Mouse (Mus musculus) lung, postnatal 0 days (tissue): ENCODE data around the gene Best2. TPM values are rescaled to one million over a fixed set of nuclear protein-coding genes. Genes with fewer than 3 reads are reported as not detected.

Experiments used
- ATAC-seq: fragments of 200-750 bp; cut with Nextera tagmentation; 2 replicates; pipeline ENCODE4 v1.8.0; 2017; ENCODE audit warnings: moderate library complexity
- DNase-seq: peaks from one replicate; pipeline ENCODE4 v3.0.0-alpha.2; 2016; ENCODE audit warnings: low spot score
- H3K27ac ChIP-seq: fragments of 300-500 bp; sonication (generic); 2 replicates; pipeline ENCODE4 v1.5.1; 2014; ENCODE audit warnings: antibody characterized with exemption, mild to moderate bottlenecking, low read length, mixed read lengths
- H3K27me3 ChIP-seq: fragments of 300-500 bp; sonication (generic); replicated peaks from 2 replicates; pipeline ENCODE4 v1.6.1; 2014; ENCODE audit warnings: low read length, mixed read lengths; ENCODE audit not compliant: insufficient read depth
- H3K36me3 ChIP-seq: fragments of 300-500 bp; sonication (generic); 2 replicates; pipeline ENCODE4 v1.6.1; 2014; ENCODE audit warnings: low read length, mixed read lengths; ENCODE audit not compliant: insufficient read depth
- H3K4me1 ChIP-seq: fragments of 300-500 bp; sonication (generic); 2 replicates; pipeline ENCODE4 v1.6.1; 2014; ENCODE audit warnings: antibody characterized with exemption, low read depth, low read length, mixed read lengths; ENCODE audit not compliant: insufficient read depth
- H3K4me2 ChIP-seq: fragments of 300-500 bp; sonication (generic); replicated peaks from 2 replicates; pipeline ENCODE4 v1.6.1; 2014; ENCODE audit warnings: low read depth, mild to moderate bottlenecking, low read length, moderate library complexity, mixed read lengths
- H3K4me3 ChIP-seq: fragments of 300-500 bp; sonication (generic); 2 replicates; pipeline ENCODE4 v1.5.1; 2014; ENCODE audit warnings: low read depth, low read length
- H3K9ac ChIP-seq: fragments of 300-500 bp; sonication (generic); replicated peaks from 2 replicates; pipeline ENCODE4 v1.6.1; 2014; ENCODE audit warnings: low read depth, mild to moderate bottlenecking
- H3K9me3 ChIP-seq: fragments of 300-500 bp; sonication (generic); 2 replicates; pipeline ENCODE4 v1.6.1; 2016; ENCODE audit warnings: low read length, mixed read lengths
- CTCF ChIP-seq: IDR thresholded peaks from 2 replicates; pipeline ENCODE4 v1.5.1; 2016; ENCODE audit warnings: antibody characterized with exemption, mild to moderate bottlenecking
- EP300 ChIP-seq: IDR thresholded peaks from 2 replicates; pipeline ENCODE4 v1.6.1; 2016; ENCODE audit warnings: antibody characterized with exemption, mild to moderate bottlenecking, control low read depth
- WGBS: fragments of 180-500 bp; shearing (Covaris S2); extraction: QIAGEN DNeasy Blood & Tissue Kit; methylation state at CpG from one replicate; pipeline ENCODE4 v1.1.7; 2014; 5-methylcytosine and 5-hydroxymethylcytosine counted together
- microRNA-seq: library from miRNA; unstranded; fragments of <30 nt; microRNA quantifications from one replicate; pipeline ENCODE4, GENCODE M21; 2016
- polyA plus RNA-seq: library from polyadenylated mRNA; unstranded; fragments of >200 nt; fragmentation: Nextera tagmentation; extraction: Ambion mirVana; gene quantifications from 2 replicates; pipeline ENCODE4 v1.2.1, GENCODE M21; 2015

Gene Best2
- polyA plus RNA-seq, 1 experiment from 2014 or later, result not detected

- 86% methylated on average over 13 of the region's 13 CpGs for WGBS
- Histone ChIP-seq H3K4me1 (peaks cover 24% of the 10 kb centered on the region; the same call in 1 of the 2 replicates), H3K27me3 (no peaks in the 10 kb centered on the region), H3K36me3 (peaks cover 3% of the 10 kb centered on the region; the same call in 1 of the 2 replicates), H3K9ac (no peak overlapping the region), H3K4me3 (no peak overlapping the region), H3K9me3 (no peaks in the 10 kb centered on the region), H3K27ac (0 out of 2 replicates have a peak overlapping the region, but pooled peaks have one; percentile 87), H3K4me2 (no peak overlapping the region)
- no peak for ATAC-seq
- DNase-seq, result no peak
- no peak for TF ChIP-seq CTCF
- no peak for TF ChIP-seq EP300
Measured at GRCm38 (mm10) chr8:84967532-84968304, 46.6 kb downstream of the Best2 start.

- DNase-seq, result peak; percentile 38
- TF ChIP-seq CTCF (no peak), EP300 (peak; percentile 53)
- Histone ChIP-seq H3K36me3 (0 out of 2 replicates have a peak, but pooled peaks cover under 1% of the 10 kb centered on the region), H3K27ac (peak overlapping the region; percentile 57; the same call in 1 of the 2 replicates), H3K9me3 (no peaks in the 10 kb centered on the region), H3K4me3 (no peak overlapping the region), H3K9ac (no peak overlapping the region), H3K4me1 (peaks cover 24% of the 10 kb centered on the region; the same call in 1 of the 2 replicates), H3K4me2 (0 out of 2 replicates have a peak overlapping the region, but pooled peaks have one; percentile 17), H3K27me3 (no peaks in the 10 kb centered on the region)
- ATAC-seq, result peak; percentile 34
- 27% methylated on average over 3 of the region's 3 CpGs for WGBS
Measured at GRCm38 (mm10) chr8:84966603-84967002, 47.7 kb downstream of the Best2 start.

- Histone ChIP-seq H3K36me3 (no peaks in the 10 kb centered on the region), H3K27ac (peak overlapping the region; percentile 35; the same call in 1 of the 2 replicates), H3K9me3 (no peaks in the 10 kb centered on the region), H3K4me2 (peak overlapping the region; percentile 87), H3K27me3 (no peaks in the 10 kb centered on the region), H3K4me1 (peaks cover 23% of the 10 kb centered on the region; the same call in 1 of the 2 replicates), H3K4me3 (peak overlapping the region; percentile 53), H3K9ac (peak overlapping the region; percentile 46; the same call in 1 of the 2 replicates)
- DNase-seq (peak; percentile 99), ATAC-seq (peak; percentile 94)
- under 1% methylated on average over 41 of the region's 41 CpGs for WGBS
- TF ChIP-seq EP300 (no peak), CTCF (peak; percentile 1; the same call in 1 of the 2 replicates)
Measured at GRCm38 (mm10) chr8:84965731-84966291, 48.5 kb downstream of the Best2 start.

GRCm38 (mm10) chr8:84963952-84964351, 50.4 kb downstream of the Best2 start:
- no peak overlapping the region for H3K9ac ChIP-seq
- H3K4me1 ChIP-seq, result peaks cover 14% of the 10 kb centered on the region; the same call in 1 of the 2 replicates
- DNase-seq (no peak), ATAC-seq (no peak)
- H3K27me3 ChIP-seq, result no peaks in the 10 kb centered on the region
- WGBS, result 81% methylated on average over 4 of the region's 4 CpGs
- no peaks in the 10 kb centered on the region for H3K9me3 ChIP-seq
- no peaks in the 10 kb centered on the region for H3K36me3 ChIP-seq
- H3K27ac ChIP-seq, result no peak overlapping the region
- H3K4me3 ChIP-seq, result no peak overlapping the region
- TF ChIP-seq EP300 (no peak), CTCF (peak; percentile 24; the same call in 1 of the 2 replicates)
- H3K4me2 ChIP-seq, result no peak overlapping the region

- Histone ChIP-seq H3K36me3 (no peaks in the 10 kb centered on the region), H3K4me1 (no peaks in the 10 kb centered on the region), H3K27ac (no peak overlapping the region), H3K4me3 (no peak overlapping the region), H3K9ac (no peak overlapping the region), H3K9me3 (no peaks in the 10 kb centered on the region), H3K27me3 (no peaks in the 10 kb centered on the region), H3K4me2 (no peak overlapping the region)
- 84% methylated on average over 7 of the region's 7 CpGs for WGBS
- TF ChIP-seq EP300 (no peak), CTCF (no peak)
- DNase-seq (no peak), ATAC-seq (no peak)
Measured at GRCm38 (mm10) chr8:84959811-84960210, 54.5 kb downstream of the Best2 start.

Small RNA genes lying within 50 kb of the gene (microRNA-seq; reads per million reads assigned to microRNA genes)
- gene Mir7070, result not detected

Other genes starting within 250 kb of the Best2 start
- gene Nfix, start 214.2 kb downstream of the Best2 start, polyA plus RNA-seq, result 38.8 and 45.1 TPM in 2 replicates
- 6.2 and 6.8 TPM in 2 replicates for gene Dand5, start 191.7 kb downstream of the Best2 start, polyA plus RNA-seq
- gene Gadd45gip1, start 183.0 kb downstream of the Best2 start, polyA plus RNA-seq, result 24.4 and 24.8 TPM in 2 replicates
- gene Rad23a, start 173.9 kb downstream of the Best2 start, polyA plus RNA-seq, result 77.9 and 85.7 TPM in 2 replicates
- gene Calr, start 167.6 kb downstream of the Best2 start, polyA plus RNA-seq, result 318 and 405 TPM in 2 replicates
- 44.0 and 44.6 TPM in 2 replicates for gene Farsa, start 157.5 kb downstream of the Best2 start, polyA plus RNA-seq
- gene Syce2, start 142.4 kb downstream of the Best2 start, polyA plus RNA-seq, result 11.1 and 11.4 TPM in 2 replicates
- gene Gcdh, start 120.6 kb downstream of the Best2 start, polyA plus RNA-seq, result 16.2 and 21.1 TPM in 2 replicates
- gene Klf1, start 112.6 kb downstream of the Best2 start, polyA plus RNA-seq, result 0.69 and 1.1 TPM in 2 replicates
- gene Dnase2a, start 106.0 kb downstream of the Best2 start, polyA plus RNA-seq, result 24.0 and 29.1 TPM in 2 replicates
- 0.32 and 0.33 TPM in 2 replicates for gene Mast1, start 77.2 kb downstream of the Best2 start, polyA plus RNA-seq
- gene Rtbdn, start 67.5 kb downstream of the Best2 start, polyA plus RNA-seq, result not detected in 2 replicates
- gene Gm49661, start 45.1 kb downstream of the Best2 start, polyA plus RNA-seq, result 1.1 TPM in 1 of 2 replicates, not detected in the other
- gene Prdx2, start 44.9 kb downstream of the Best2 start, polyA plus RNA-seq, result 337 and 356 TPM in 2 replicates
- gene Rnaseh2a, start 44.8 kb downstream of the Best2 start, polyA plus RNA-seq, result 46.4 and 55.7 TPM in 2 replicates
- gene Junb, start 35.8 kb downstream of the Best2 start, polyA plus RNA-seq, result 69.0 and 126 TPM in 2 replicates
- gene Hook2, start 23.9 kb downstream of the Best2 start, polyA plus RNA-seq, result 19.2 and 22.3 TPM in 2 replicates
- gene Asna1, start 10.8 kb upstream of the Best2 start, polyA plus RNA-seq, result 80.9 and 83.1 TPM in 2 replicates
- gene Trir, start 12.3 kb upstream of the Best2 start, polyA plus RNA-seq, result 116 and 126 TPM in 2 replicates
- 16.4 and 18.0 TPM in 2 replicates for gene Tnpo2, start 22.4 kb upstream of the Best2 start, polyA plus RNA-seq
- gene Fbxw9, start 45.5 kb upstream of the Best2 start, polyA plus RNA-seq, result 34.8 and 35.6 TPM in 2 replicates
- not detected in 2 replicates for gene Gm5741, start 53.5 kb upstream of the Best2 start, polyA plus RNA-seq
- 44.2 and 48.3 TPM in 2 replicates for gene Dhps, start 57.2 kb upstream of the Best2 start, polyA plus RNA-seq
- 88.9 and 95.6 TPM in 2 replicates for gene Wdr83os, start 66.2 kb upstream of the Best2 start, polyA plus RNA-seq
- 26.7 and 27.0 TPM in 2 replicates for gene Wdr83, start 66.8 kb upstream of the Best2 start, polyA plus RNA-seq
- gene Man2b1, start 68.7 kb upstream of the Best2 start, polyA plus RNA-seq, result 38.4 and 40.6 TPM in 2 replicates
- gene Zfp791, start 108.6 kb upstream of the Best2 start, polyA plus RNA-seq, result 1.5 and 1.6 TPM in 2 replicates
- not detected in 2 replicates for gene Cks1brt, start 137.4 kb upstream of the Best2 start, polyA plus RNA-seq
- not detected in 2 replicates for gene Olfr371, start 211.5 kb upstream of the Best2 start, polyA plus RNA-seq